In genomic region chr3:54246416-54246815, GRCm38 (mm10) we compare ENCODE assay signal across 15 mouse cellular contexts.
DNase-seq lines count a peak whose midpoint lies in the region; ATAC-seq lines count a peak whose summit lies in the region.
"Had no signal": no experiment of that assay in that cellular context is flagged by ENCODE, and none has a peak within 500 bp of the region (broad histone marks: within the 10 kb centered on the region; RNA-seq: fewer than 3 reads in every experiment).

No protein-coding gene starts in this region.

- peak; percentile 96 for ATAC-seq in frontal cortex, adult (ENCODE audit: low TSS enrichment)
- ATAC-seq: forebrain, embryonic 14.5 days; midbrain, embryonic 16.5 days had no signal

- DNase-seq in frontal cortex, postnatal 25 days (ENCODE audit: low spot score in 2 of 2): no peak
- DNase-seq in left cerebral cortex, postnatal 25 days (ENCODE audit: low spot score in 2 of 2): peak; percentile 18 to 89
- DNase-seq in left cerebral cortex, adult 11 months (ENCODE audit: low spot score): no peak
- DNase-seq in right cerebral cortex, adult 2 months (ENCODE audit: low spot score in 2 of 2): peak; percentile 18 to 32
- no peak for DNase-seq in right cerebral cortex, postnatal 10 days (ENCODE audit: low spot score in 2 of 2)
- DNase-seq in telencephalon, adult 2 months (ENCODE audit: low read depth, low spot score): peak; percentile 78
- DNase-seq in natural killer cell, adult 2 months (ENCODE audit: low spot score in 2 of 2): no peak
- DNase-seq: cerebellum, adult 8-10 months; heart, postnatal 36 days; kidney, postnatal 4 days; lung, postnatal 14 days; thymus, postnatal 36 days had no signal

- intact Hi-C loops in left cerebral cortex, postnatal 25 days (cut with DNase I): loop anchor here (1.0 kb wide), 1 partner anchor 23 kb away; no protein-coding TSS in a partner anchor

Comparison
In these comparisons a context has a peak if more than half of its experiments do, and no peak if none do; other contexts are left out.
1. DNase-seq: peak in left cerebral cortex, postnatal 25 days (2 of 2), right cerebral cortex, adult 2 months (2 of 2) and telencephalon, adult 2 months (single experiment); none in frontal cortex, postnatal 25 days (0 of 2), left cerebral cortex, adult 11 months (single experiment), right cerebral cortex, postnatal 10 days (0 of 2) and natural killer cell, adult 2 months (0 of 2).